Mouse (Mus musculus): ENCODE data around the gene Twf2.

Gene Twf2

GRCm38 (mm10) chr9:106211680-106212593 is 9.0 kb downstream of the Twf2 start:
- peak; percentile 86 for DNase-seq (ENCODE audit: low spot score)

GRCm38 (mm10) chr9:106212594-106212981 is 9.7 kb downstream of the Twf2 start:
- DNase-seq (ENCODE audit: low spot score) = no peak

- DNase-seq (ENCODE audit: low spot score) = no peak
Measured at GRCm38 (mm10) chr9:106215341-106216125, 12.6 kb downstream of the Twf2 start.

GRCm38 (mm10) chr9:106216971-106217370 is 14.1 kb downstream of the Twf2 start:
- DNase-seq (ENCODE audit: low spot score) = no peak

- no peak for DNase-seq (ENCODE audit: low spot score)
Measured at GRCm38 (mm10) chr9:106220894-106221523, 18.1 kb downstream of the Twf2 start.

GRCm38 (mm10) chr9:106222261-106222851 is 19.4 kb downstream of the Twf2 start, which contains the start of gene Tlr9:
TSS of gene Tlr9 (plus strand) at chr9:106222598.
- no peak for DNase-seq (ENCODE audit: low spot score)

GRCm38 (mm10) chr9:106222994-106223393 is 20.1 kb downstream of the Twf2 start:
- no peak for DNase-seq (ENCODE audit: low spot score)

GRCm38 (mm10) chr9:106225469-106226150 is 22.7 kb downstream of the Twf2 start:
- no peak for DNase-seq (ENCODE audit: low spot score)

- DNase-seq (ENCODE audit: low spot score) = no peak
Measured at GRCm38 (mm10) chr9:106226151-106226682, 23.3 kb downstream of the Twf2 start.

GRCm38 (mm10) chr9:106227790-106228429 is 25.0 kb downstream of the Twf2 start:
- DNase-seq (ENCODE audit: low spot score) = no peak

- no peak for DNase-seq (ENCODE audit: low spot score)
Measured at GRCm38 (mm10) chr9:106230051-106230733, 27.3 kb downstream of the Twf2 start.

GRCm38 (mm10) chr9:106230734-106231106 is 27.8 kb downstream of the Twf2 start:
- no peak for DNase-seq (ENCODE audit: low spot score)

GRCm38 (mm10) chr9:106231220-106231619 is 28.3 kb downstream of the Twf2 start:
- peak; percentile 64 for DNase-seq (ENCODE audit: low spot score)

GRCm38 (mm10) chr9:106231816-106232215 is 28.9 kb downstream of the Twf2 start:
- DNase-seq (ENCODE audit: low spot score) = no peak

- no peak for DNase-seq (ENCODE audit: low spot score)
Measured at GRCm38 (mm10) chr9:106232956-106233355, 30.0 kb downstream of the Twf2 start.

- DNase-seq (ENCODE audit: low spot score) = no peak
Measured at GRCm38 (mm10) chr9:106233953-106234352, 31.0 kb downstream of the Twf2 start.

- no peak for DNase-seq (ENCODE audit: low spot score)
Measured at GRCm38 (mm10) chr9:106235194-106235830, 32.4 kb downstream of the Twf2 start.

GRCm38 (mm10) chr9:106236156-106236817 is 33.4 kb downstream of the Twf2 start:
- DNase-seq (ENCODE audit: low spot score) = no peak

- peak; percentile 87 for DNase-seq (ENCODE audit: low spot score)
Measured at GRCm38 (mm10) chr9:106236818-106237211, 33.9 kb downstream of the Twf2 start.

All from lung, postnatal 25 days (tissue).